Mouse (Mus musculus) ES-Bruce4 (cell line): Measurements from ENCODE around the gene Ltc4s.

Experiments used
- CTCF ChIP-seq: IDR thresholded peaks from one replicate; pipeline ENCODE4 v1.8.1; 2011; ENCODE audit warnings: low read depth, low read length
- EP300 ChIP-seq: IDR thresholded peaks from 2 replicates; pipeline ENCODE4 v1.6.1; 2011; ENCODE audit warnings: low read depth, low read length; ENCODE audit not compliant: insufficient read depth
- POLR2A ChIP-seq: IDR thresholded peaks from one replicate; pipeline ENCODE4 v1.8.1; 2011; ENCODE audit warnings: low read length; ENCODE audit not compliant: insufficient read depth

GRCm38 (mm10) chr11:50277706-50278105 lies 39.3 kb upstream of the Ltc4s start:
- no peak for TF ChIP-seq CTCF
- no peak for TF ChIP-seq POLR2A
- TF ChIP-seq EP300 = no peak
